Mouse (Mus musculus) embryonic facial prominence, embryonic 11.5 days (tissue): ENCODE measurements around the gene Proser3. TPM values are rescaled to one million over a fixed set of nuclear protein-coding genes. Genes with fewer than 3 reads are reported as not detected.
A peak's percentile ranks its signal among the peaks of the same experiment; 100 is the strongest.

Experiments
- ATAC-seq: fragments of 200-750 bp; cut with Nextera tagmentation; replicated peaks from 2 replicates; pipeline ENCODE4 v1.8.0; 2017; ENCODE audit warnings: low read depth; ENCODE audit not compliant: insufficient number of reproducible peaks, low FRiP score, low TSS enrichment
- DNase-seq: peaks from one replicate; pipeline ENCODE4 v3.0.0-alpha.2; 2015; ENCODE audit warnings: low spot score
- H3K27ac ChIP-seq: fragments of 300-500 bp; sonication (generic); replicated peaks from 2 replicates; pipeline ENCODE4 v1.5.1; 2014; ENCODE audit warnings: mild to moderate bottlenecking, low read depth, low read length, control low read depth
- H3K27me3 ChIP-seq: fragments of 300-500 bp; sonication (generic); 2 replicates; pipeline ENCODE4 v1.6.1; 2014; ENCODE audit warnings: mild to moderate bottlenecking, low read length, moderate library complexity, mixed read lengths; ENCODE audit not compliant: control insufficient read depth, insufficient read depth
- H3K36me3 ChIP-seq: fragments of 300-500 bp; sonication (generic); replicated peaks from 2 replicates; pipeline ENCODE4 v1.6.1; 2014; ENCODE audit warnings: low read depth, mild to moderate bottlenecking, low read length, moderate library complexity, mixed read lengths; ENCODE audit not compliant: control insufficient read depth, insufficient read depth
- H3K4me1 ChIP-seq: fragments of 300-500 bp; sonication (generic); 2 replicates; pipeline ENCODE4 v1.6.1; 2014; ENCODE audit warnings: low read length, mixed read lengths; ENCODE audit not compliant: control insufficient read depth, insufficient read depth
- H3K4me2 ChIP-seq: fragments of 300-500 bp; sonication (generic); 2 replicates; pipeline ENCODE4 v1.6.1; 2014; ENCODE audit warnings: low read depth, mild to moderate bottlenecking, control low read depth, low read length, moderate library complexity
- H3K4me3 ChIP-seq: fragments of 300-500 bp; sonication (generic); 2 replicates; pipeline ENCODE4 v1.5.1; 2014; ENCODE audit warnings: low read depth, low read length, control low read depth
- H3K9ac ChIP-seq: fragments of 300-500 bp; sonication (generic); replicated peaks from 2 replicates; pipeline ENCODE4 v1.6.1; 2014; ENCODE audit warnings: mild to moderate bottlenecking, control low read depth, low read length
- H3K9me3 ChIP-seq: fragments of 300-500 bp; sonication (generic); replicated peaks from 2 replicates; pipeline ENCODE4 v1.6.1; 2016; ENCODE audit warnings: mild to moderate bottlenecking, low read length, inconsistent platforms, mixed read lengths; ENCODE audit not compliant: control insufficient read depth
- WGBS: fragments of 180-500 bp; shearing (Covaris S2); extraction: QIAGEN DNeasy Blood & Tissue Kit; methylation state at CpG from one replicate; pipeline ENCODE4 v1.1.7; 2014; 5-methylcytosine and 5-hydroxymethylcytosine counted together
- polyA plus RNA-seq: library from polyadenylated mRNA; unstranded; fragments of >200 nt; fragmentation: Nextera tagmentation; extraction: Ambion mirVana; gene quantifications from 2 replicates; pipeline ENCODE4 v1.2.1, GENCODE M21; 2014

Proser3 gene
- polyA plus RNA-seq, 1 experiment from 2014 or later = 13.0 TPM

- H3K4me1 ChIP-seq = no peaks in the 10 kb centered on the region
- no peaks in the 10 kb centered on the region for H3K27me3 ChIP-seq
- DNase-seq (peak; percentile 97), ATAC-seq (peak; percentile 85)
- H3K4me2 ChIP-seq = peak within 1 kb of the TSS; percentile 88
- H3K27ac ChIP-seq = no peak within 1 kb of the TSS
- H3K4me3 ChIP-seq = peak within 1 kb of the TSS; percentile 62
- under 1% methylated on average over 20 of the region's 20 CpGs for WGBS
- peak within 1 kb of the TSS; percentile 74 for H3K9ac ChIP-seq
- peaks cover 10% of the 10 kb centered on the region for H3K36me3 ChIP-seq
- no peaks in the 10 kb centered on the region for H3K9me3 ChIP-seq
Observed at GRCm38 (mm10) chr7:30559443-30559954, 7.4 kb upstream of the Proser3 start, which contains the start of gene Lin37. TSS of gene Lin37 (minus strand) at chr7:30559838.

GRCm38 (mm10) chr7:30558656-30559442 is 6.8 kb upstream of the Proser3 start:
- Histone ChIP-seq H3K4me1 (no peaks in the 10 kb centered on the region), H3K4me3 (peak overlapping the region; percentile 62), H3K27ac (no peak overlapping the region), H3K9me3 (no peaks in the 10 kb centered on the region), H3K4me2 (peak overlapping the region; percentile 88), H3K36me3 (peaks cover 10% of the 10 kb centered on the region), H3K9ac (peak overlapping the region; percentile 74), H3K27me3 (no peaks in the 10 kb centered on the region)
- DNase-seq = no peak
- no peak for ATAC-seq
- WGBS = 15% methylated on average over 12 of the region's 12 CpGs

GRCm38 (mm10) chr7:30557901-30558514 is 5.9 kb upstream of the Proser3 start:
- DNase-seq (no peak), ATAC-seq (no peak)
- no peak overlapping the region for H3K27ac ChIP-seq
- 87% methylated on average over 13 of the region's 13 CpGs for WGBS
- no peak overlapping the region for H3K4me3 ChIP-seq
- peaks cover 10% of the 10 kb centered on the region for H3K36me3 ChIP-seq
- no peak overlapping the region for H3K9ac ChIP-seq
- no peak overlapping the region for H3K4me2 ChIP-seq
- no peaks in the 10 kb centered on the region for H3K27me3 ChIP-seq
- H3K4me1 ChIP-seq = peaks cover 8% of the 10 kb centered on the region
- H3K9me3 ChIP-seq = no peaks in the 10 kb centered on the region

- Histone ChIP-seq H3K27ac (no peak overlapping the region), H3K4me3 (no peak overlapping the region), H3K27me3 (no peaks in the 10 kb centered on the region), H3K9ac (no peak overlapping the region), H3K4me1 (peaks cover 8% of the 10 kb centered on the region), H3K9me3 (no peaks in the 10 kb centered on the region), H3K4me2 (no peak overlapping the region), H3K36me3 (peaks cover 10% of the 10 kb centered on the region)
- ATAC-seq (no peak), DNase-seq (peak; percentile 25)
- WGBS = 91% methylated on average over 18 of the region's 18 CpGs
Observed at GRCm38 (mm10) chr7:30556894-30557536, 4.9 kb upstream of the Proser3 start.

GRCm38 (mm10) chr7:30553810-30554584 is 1.9 kb upstream of the Proser3 start:
- Histone ChIP-seq H3K4me3 (peak overlapping the region; percentile 63), H3K4me1 (peaks cover 8% of the 10 kb centered on the region), H3K27ac (no peak overlapping the region), H3K27me3 (no peaks in the 10 kb centered on the region), H3K9me3 (no peaks in the 10 kb centered on the region), H3K36me3 (peaks cover 10% of the 10 kb centered on the region), H3K9ac (peak overlapping the region; percentile 79), H3K4me2 (peak overlapping the region; percentile 75)
- 86% methylated on average over 22 of the region's 22 CpGs for WGBS
- no peak for DNase-seq
- ATAC-seq = no peak

GRCm38 (mm10) chr7:30553021-30553589 is 1.0 kb upstream of the Proser3 start:
- Histone ChIP-seq H3K9me3 (no peaks in the 10 kb centered on the region), H3K27me3 (no peaks in the 10 kb centered on the region), H3K4me3 (peak overlapping the region; percentile 63), H3K9ac (peak overlapping the region; percentile 79), H3K4me2 (peak overlapping the region; percentile 75), H3K4me1 (peaks cover 8% of the 10 kb centered on the region), H3K36me3 (peaks cover 10% of the 10 kb centered on the region), H3K27ac (no peak overlapping the region)
- peak; percentile 11 for DNase-seq
- WGBS = 7% methylated on average over 23 of the region's 23 CpGs
- ATAC-seq = no peak

- Histone ChIP-seq H3K9ac (peak overlapping the region; percentile 79), H3K4me3 (peak overlapping the region; percentile 63), H3K27ac (peak overlapping the region; percentile 92), H3K27me3 (no peaks in the 10 kb centered on the region), H3K4me2 (peak overlapping the region; percentile 41), H3K4me1 (peaks cover 8% of the 10 kb centered on the region), H3K36me3 (peaks cover 7% of the 10 kb centered on the region), H3K9me3 (no peaks in the 10 kb centered on the region)
- ATAC-seq = peak; percentile 46
- under 1% methylated on average over 10 of the region's 10 CpGs for WGBS
- DNase-seq = peak; percentile 84
Observed at GRCm38 (mm10) chr7:30551445-30552101, 526 bp downstream of the Proser3 start.
